Mouse (Mus musculus) common myeloid progenitor, adult 5-6 weeks (primary cell): ENCODE results near the gene Phrf1. TPM values are rescaled to one million over a fixed set of nuclear protein-coding genes. Genes with fewer than 3 reads are reported as not detected.

Source experiments
- ATAC-seq: replicated peaks from 2 replicates; pipeline ENCODE4 v1.8.0; 2016; ENCODE audit warnings: low read depth, mild to moderate bottlenecking, moderate TSS enrichment, inconsistent platforms; ENCODE audit not compliant: poor library complexity, severe bottlenecking
- total RNA-seq: library from RNA; stranded (forward); fragments of 200-1000, 187-1606 nt; gene quantifications from 2 replicates; pipeline ENCODE4 v1.2.3, GENCODE M21; 2017

Phrf1 gene
- total RNA-seq, 1 experiment from 2014 or later: 114 TPM

DNA sequence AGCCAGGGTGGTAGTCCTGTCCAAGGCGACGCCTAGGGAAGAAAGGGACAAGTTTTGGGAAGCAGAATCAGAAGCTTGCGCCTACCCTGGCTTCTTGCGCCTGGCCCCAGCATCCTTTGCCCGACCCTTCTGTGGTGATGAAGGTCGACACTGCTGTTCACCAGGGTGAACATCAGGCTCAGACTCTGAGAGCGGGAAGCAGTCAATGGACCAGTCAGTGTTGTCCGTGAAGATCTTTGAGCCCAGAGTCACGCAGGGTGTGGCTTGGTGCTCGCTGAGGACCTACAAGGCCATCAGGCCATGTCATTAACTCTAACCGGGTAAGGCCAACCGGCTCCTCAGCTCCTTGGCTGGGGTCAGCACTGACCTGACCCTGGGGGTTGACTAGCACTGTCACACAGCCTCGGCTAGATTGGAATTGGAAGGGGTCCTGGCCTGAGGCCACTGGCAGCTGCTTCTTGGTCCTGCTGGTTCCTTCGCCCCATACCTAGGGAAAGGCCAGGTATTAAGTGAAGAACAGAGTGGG is 17.9 kb upstream of the Phrf1 start:
- no peak for ATAC-seq

DNA sequence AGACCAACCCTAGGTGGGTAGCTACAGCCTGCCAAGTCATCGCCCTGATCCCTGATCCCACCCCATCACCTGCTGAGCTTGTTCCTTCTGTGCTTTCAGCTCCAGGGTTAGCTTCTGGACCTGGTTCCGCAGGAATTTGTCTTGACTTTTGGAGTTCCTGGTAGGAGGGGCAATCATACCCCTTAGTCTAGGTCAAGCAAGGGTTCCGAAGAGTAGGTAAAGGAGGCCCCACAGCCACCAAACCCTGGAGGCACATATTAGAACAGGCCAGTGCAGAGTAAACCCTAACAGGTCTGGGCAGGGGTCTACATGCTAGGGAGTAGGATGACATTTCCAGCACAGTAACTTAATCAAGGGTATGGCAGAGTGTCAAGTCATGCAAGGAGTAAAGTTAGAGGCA is 15.5 kb upstream of the Phrf1 start:
- ATAC-seq: no peak

GRCm38 (mm10) chr7:141213605-141214235 is 14.9 kb upstream of the Phrf1 start, which contains the start of gene Lmntd2:
Gene Lmntd2 (minus strand): TSS chr7:141214080.
- ATAC-seq: no peak

GRCm38 (mm10) chr7:141214310-141214709 is 14.3 kb upstream of the Phrf1 start:
- ATAC-seq: no peak

DNA sequence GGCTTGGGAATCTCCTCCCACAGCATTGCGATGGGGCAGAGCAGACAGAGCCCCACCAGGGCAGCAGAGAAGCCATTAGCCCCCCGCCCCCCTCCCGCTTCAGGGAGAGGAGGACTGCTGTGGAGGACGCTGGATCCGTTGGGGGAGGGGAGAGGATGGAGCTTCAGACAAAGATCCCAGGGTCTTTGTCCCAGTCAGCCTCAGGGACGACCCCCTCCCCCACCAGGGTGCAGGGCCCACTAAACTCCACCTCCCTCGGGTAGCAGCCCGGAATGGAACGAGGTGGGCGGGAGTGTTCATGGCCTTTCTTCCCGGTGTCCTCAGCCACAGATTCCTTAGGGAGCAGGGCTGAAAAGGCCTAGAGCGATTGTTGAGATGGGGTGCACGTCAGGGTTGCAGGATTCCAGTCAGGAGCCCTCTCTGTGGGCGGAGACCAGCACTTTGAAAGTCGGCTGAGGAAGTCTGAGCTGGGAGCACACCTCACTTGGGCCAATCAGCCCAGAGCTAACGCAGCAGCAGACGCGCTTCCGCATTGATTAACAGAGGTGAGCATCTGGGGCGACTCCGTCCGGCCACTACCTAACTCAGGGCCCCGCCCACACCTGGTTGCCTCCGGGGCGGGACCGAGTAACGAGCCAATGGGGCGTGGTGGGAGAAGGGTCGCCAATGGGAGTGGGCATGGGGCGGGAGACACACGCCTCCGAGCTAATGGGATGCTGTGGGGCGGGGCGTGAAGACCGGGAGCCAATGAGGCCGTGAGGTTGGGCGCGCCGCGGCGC is 13.3 kb upstream of the Phrf1 start, which contains the start of gene Rassf7:
Gene Rassf7 (plus strand): TSS at position 760 of the 779 bp plus-strand sequence.
- ATAC-seq: peak; percentile 92

- ATAC-seq: peak; percentile 40
Measured at GRCm38 (mm10) chr7:141215880-141216733, 12.5 kb upstream of the Phrf1 start.

GRCm38 (mm10) chr7:141216894-141217293 is 11.7 kb upstream of the Phrf1 start:
- no peak for ATAC-seq

GRCm38 (mm10) chr7:141217343-141218013 is 11.1 kb upstream of the Phrf1 start:
- no peak for ATAC-seq

GRCm38 (mm10) chr7:141218141-141218540 is 10.4 kb upstream of the Phrf1 start:
- ATAC-seq: no peak

- ATAC-seq: no peak
Measured at GRCm38 (mm10) chr7:141218557-141219133, 9.9 kb upstream of the Phrf1 start.

GRCm38 (mm10) chr7:141219558-141220099 is 9.0 kb upstream of the Phrf1 start:
- no peak for ATAC-seq

DNA sequence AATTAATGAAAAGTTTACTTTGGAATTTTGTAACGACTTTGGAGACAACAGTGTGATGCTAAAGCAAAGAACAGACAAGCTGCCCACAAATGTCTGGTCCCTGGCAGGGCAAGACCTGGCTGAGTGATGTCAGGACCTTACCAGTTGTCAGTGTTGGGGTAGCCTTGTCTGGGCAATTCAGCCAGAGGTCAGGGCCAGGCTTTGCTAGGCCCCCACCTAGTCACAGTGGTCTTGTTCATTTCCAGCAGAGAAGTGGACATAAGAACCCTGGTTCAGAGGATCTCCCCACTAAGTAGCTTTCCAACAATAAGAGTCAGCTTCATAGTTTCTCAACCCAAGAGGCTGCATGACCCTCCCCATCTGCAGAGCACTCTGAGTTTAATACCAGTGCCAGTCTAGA is 8.2 kb upstream of the Phrf1 start:
- ATAC-seq: no peak

DNA sequence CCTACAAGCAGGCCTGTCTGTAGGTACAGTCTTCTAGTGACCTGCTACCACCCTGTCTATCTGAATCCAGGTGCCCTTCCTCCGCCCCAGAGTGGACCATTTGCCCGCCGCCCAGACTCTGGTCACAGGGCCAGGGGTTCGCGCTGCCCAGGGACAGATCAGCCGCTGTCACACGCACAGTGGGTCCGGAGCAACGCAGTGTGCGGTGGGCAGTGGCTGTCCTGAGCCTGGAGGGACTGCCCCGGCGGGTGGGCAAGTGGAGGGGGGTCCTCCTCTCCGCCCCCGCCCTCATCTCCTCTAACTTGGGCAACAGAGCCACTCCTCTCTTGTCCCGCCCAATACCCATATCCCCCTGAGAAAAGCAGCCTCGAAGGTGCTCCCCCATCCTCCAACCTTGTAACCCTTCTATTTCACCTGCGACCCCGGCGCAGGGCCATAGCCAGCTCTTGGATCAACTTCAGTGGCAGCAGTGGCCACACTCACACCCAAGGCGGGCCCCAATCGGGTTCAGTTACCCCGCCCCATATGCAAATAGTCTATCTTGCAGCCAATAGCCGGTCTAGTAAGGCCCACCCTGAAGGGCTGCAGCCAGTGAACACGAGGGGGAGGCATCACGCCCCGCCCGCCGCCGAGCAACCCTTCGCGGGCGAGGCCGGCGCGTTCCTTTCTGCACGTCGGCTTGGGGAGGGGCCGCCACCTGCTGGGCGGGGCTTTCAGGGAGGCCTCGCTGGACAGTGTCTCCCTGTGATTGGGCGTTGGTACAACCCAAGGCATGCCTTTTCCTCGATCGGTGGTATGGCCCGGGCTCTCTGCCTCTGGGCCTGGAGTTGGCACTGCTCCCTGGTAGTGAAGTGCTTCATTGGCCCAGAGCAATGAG is 7.1 kb upstream of the Phrf1 start:
- peak; percentile 95 for ATAC-seq

DNA sequence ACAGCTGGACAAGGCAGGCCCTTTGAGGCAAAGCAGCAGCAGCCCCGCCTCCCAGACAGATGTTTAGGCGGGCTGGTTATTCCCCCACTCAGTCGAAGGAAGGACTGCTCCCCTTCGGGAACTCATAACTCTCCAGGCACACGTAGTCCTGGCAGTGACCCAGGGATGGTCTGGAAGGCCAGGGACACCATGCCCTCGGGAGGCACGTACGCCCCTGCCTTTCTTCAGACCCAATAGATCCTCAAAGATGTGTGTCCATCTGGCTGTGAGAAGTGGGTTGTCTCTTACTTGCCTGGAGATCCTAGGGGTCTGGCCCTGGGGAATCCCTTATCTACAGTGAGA is 6.5 kb upstream of the Phrf1 start:
- no peak for ATAC-seq

- no peak for ATAC-seq
Measured at GRCm38 (mm10) chr7:141222696-141223215, 5.8 kb upstream of the Phrf1 start.

- ATAC-seq: no peak
Measured at GRCm38 (mm10) chr7:141226535-141226934, 2.0 kb upstream of the Phrf1 start.

GRCm38 (mm10) chr7:141227796-141228195 is 788 bp upstream of the Phrf1 start:
- ATAC-seq: 0 out of 2 replicates have a peak, but pooled peaks have one; percentile 1

DNA sequence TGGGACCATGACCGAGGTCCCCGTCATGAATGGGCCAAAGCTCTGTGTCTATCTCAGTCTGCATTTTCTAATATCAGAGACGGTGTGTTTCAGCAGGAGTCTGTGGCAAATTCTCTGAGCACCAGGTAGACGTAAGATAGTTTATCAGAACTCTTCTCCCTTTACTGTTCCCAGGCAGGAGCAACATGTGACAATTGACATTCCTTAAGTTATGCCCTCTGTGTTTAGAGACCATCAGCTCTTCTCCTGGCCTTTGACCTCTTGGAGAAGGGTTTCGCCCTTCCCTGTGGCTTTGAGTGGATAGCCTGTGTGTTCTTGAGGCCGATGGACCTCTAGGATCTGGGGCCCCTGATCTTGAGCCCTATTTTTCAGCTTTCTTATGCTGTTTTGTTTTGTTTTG is 1.1 kb downstream of the Phrf1 start:
- no peak for ATAC-seq
